Mouse (Mus musculus): Measurements from ENCODE around the gene Tbxas1.

- TF ChIP-seq POLR2A (IDR thresholded peaks at IDR 0.05; ENCODE audit: borderline replicate concordance, insufficient read depth, low read length) (no peak), CTCF (IDR thresholded peaks at IDR 0.05; ENCODE audit: borderline replicate concordance, insufficient read depth, low read depth, low read length) (no peak)
Measured at GRCm38 (mm10) chr6:38876071-38876911, 1.1 kb downstream of the Tbxas1 start, which contains the start of gene Hipk2.

All from cerebellum, adult 2 months (tissue).